Mouse (Mus musculus) bone marrow, adult 2 months (tissue): ENCODE data around the gene Irgm1.

Source experiments
- CTCF ChIP-seq: fragments of 200-500 bp; IDR thresholded peaks from 2 replicates; pipeline ENCODE4 v1.5.1; 2011; ENCODE audit warnings: low read length, control low read depth; ENCODE audit not compliant: control insufficient read depth, insufficient read depth
- POLR2A ChIP-seq: fragments of 200-500 bp; IDR thresholded peaks from 2 replicates; pipeline ENCODE4 v1.6.1; 2011; ENCODE audit warnings: low read depth, mild to moderate bottlenecking, control low read depth, low read length, borderline replicate concordance; ENCODE audit not compliant: control insufficient read depth

GRCm38 (mm10) chr11:48918380-48918779 is 46.9 kb upstream of the Irgm1 start:
- TF ChIP-seq POLR2A = no peak
- TF ChIP-seq CTCF = no peak
